Mouse (Mus musculus) adrenal gland, postnatal 10 days (tissue): Measurements from ENCODE around the gene H2-DMa. TPM values are rescaled to one million over a fixed set of nuclear protein-coding genes. Genes with fewer than 3 reads are reported as not detected.

Experiments
- DNase-seq: peaks from one replicate; pipeline ENCODE4 v3.0.0; 2021; ENCODE audit warnings: mixed read lengths
- long read RNA-seq, 2 experiments: library from polyadenylated mRNA; stranded (forward); transcript quantifications; one replicate each; pipeline ENCODE4 v2.0.0; 2021
- total RNA-seq, 2 experiments: library from RNA; stranded (reverse); gene quantifications; 2 replicates each; pipeline ENCODE4 v1.2.3; 2021

H2-DMa gene
- total RNA-seq: 10 to 100 TPM in 1 of 2 experiments, 1 to 10 TPM in 1; 8.9 to 15.2 TPM
- long read RNA-seq, experiment 1, transcript H2-DMa-205 (5 exons, 1,108 nt): major isoform, 8 of 11 reads
- long read RNA-seq, experiment 1, partial matches to known transcripts: 3 of 11 reads
- long read RNA-seq, experiment 1, other reads (novel, unspliced or antisense): 0 of 11 reads
- long read RNA-seq, experiment 2, transcript H2-DMa-205 (5 exons, 1,108 nt): major isoform, 5 of 8 reads
- long read RNA-seq, experiment 2, partial matches to known transcripts: 1 of 8 reads
- long read RNA-seq, experiment 2, other reads (novel, unspliced or antisense): 2 of 8 reads

- peak; percentile 99 for DNase-seq
Measured at GRCm38 (mm10) chr17:34119249-34120179, at the start of gene H2-DMa. TSS of gene H2-DMa (plus strand) at chr17:34119541.

- no peak for DNase-seq
Measured at GRCm38 (mm10) chr17:34072091-34072490, 47.2 kb upstream of the H2-DMa start.

GRCm38 (mm10) chr17:34075271-34075670 is 44.1 kb upstream of the H2-DMa start:
- DNase-seq: peak; percentile 80

GRCm38 (mm10) chr17:34077549-34077948 is 41.8 kb upstream of the H2-DMa start:
- DNase-seq: peak; percentile 82

- DNase-seq: no peak
Measured at GRCm38 (mm10) chr17:34078148-34078547, 41.2 kb upstream of the H2-DMa start.

- no peak for DNase-seq
Measured at GRCm38 (mm10) chr17:34079002-34079401, 40.3 kb upstream of the H2-DMa start.

GRCm38 (mm10) chr17:34079621-34080020 is 39.7 kb upstream of the H2-DMa start:
- peak; percentile 51 for DNase-seq

GRCm38 (mm10) chr17:34083104-34083503 is 36.2 kb upstream of the H2-DMa start:
- DNase-seq: no peak

- DNase-seq: no peak
Measured at GRCm38 (mm10) chr17:34087386-34087785, 32.0 kb upstream of the H2-DMa start.

- DNase-seq: no peak
Measured at GRCm38 (mm10) chr17:34088124-34088523, 31.2 kb upstream of the H2-DMa start.

GRCm38 (mm10) chr17:34090923-34091322 is 28.4 kb upstream of the H2-DMa start:
- peak; percentile 54 for DNase-seq

GRCm38 (mm10) chr17:34092197-34092875 is 27.0 kb upstream of the H2-DMa start, which contains the start of gene H2-Oa:
TSS of gene H2-Oa (plus strand) at chr17:34092340.
- DNase-seq: no peak

- DNase-seq: no peak
Measured at GRCm38 (mm10) chr17:34093199-34093874, 26.0 kb upstream of the H2-DMa start.

GRCm38 (mm10) chr17:34094283-34095035 is 24.9 kb upstream of the H2-DMa start:
- DNase-seq: no peak

- no peak for DNase-seq
Measured at GRCm38 (mm10) chr17:34096497-34097010, 22.8 kb upstream of the H2-DMa start.

GRCm38 (mm10) chr17:34097272-34097671 is 22.1 kb upstream of the H2-DMa start:
- peak; percentile 56 for DNase-seq

GRCm38 (mm10) chr17:34098709-34099479 is 20.4 kb upstream of the H2-DMa start:
- DNase-seq: no peak

GRCm38 (mm10) chr17:34099531-34099930 is 19.8 kb upstream of the H2-DMa start:
- DNase-seq: no peak

- DNase-seq: no peak
Measured at GRCm38 (mm10) chr17:34101185-34101584, 18.2 kb upstream of the H2-DMa start.

- peak; percentile 97 for DNase-seq
Measured at GRCm38 (mm10) chr17:34101604-34102032, 17.7 kb upstream of the H2-DMa start.
